Mouse (Mus musculus) gastrocnemius, adult 2 months (tissue): Measurements from ENCODE around the gene Chst3. TPM values are rescaled to one million over a fixed set of nuclear protein-coding genes. Genes with fewer than 3 reads are reported as not detected.

Experiments
- DNase-seq: peaks from one replicate; pipeline ENCODE4 v3.0.0; 2022
- H3K27ac ChIP-seq: fragments of 200-600 bp; 2 replicates; pipeline ENCODE4 v1.8.1; 2022; ENCODE audit warnings: mild to moderate bottlenecking
- H3K4me3 ChIP-seq: fragments of 200-600 bp; 2 replicates; pipeline ENCODE4 v1.8.1; 2022; ENCODE audit warnings: mild to moderate bottlenecking, moderate library complexity
- CTCF ChIP-seq: fragments of 200-600 bp; IDR thresholded peaks from 2 replicates; pipeline ENCODE4 v1.8.1; 2022; ENCODE audit warnings: antibody characterized with exemption, mild to moderate bottlenecking, moderate library complexity
- intact Hi-C: fragments of 180-260 bp; cut with DNase I; formaldehyde crosslinking; loops from one replicate; pipeline ENCODE4 v1.15.1; 2025
- long read RNA-seq, 2 experiments: library from polyadenylated mRNA; stranded (forward); transcript quantifications; one replicate each; pipeline ENCODE4 v2.0.0; 2021
- total RNA-seq, 2 experiments: library from RNA; stranded (reverse); gene quantifications; 2 replicates each; pipeline ENCODE4 v1.2.3; 2021

Gene Chst3
- under 1 TPM; 0.23 to 0.64 TPM for total RNA-seq
- long read RNA-seq, experiment 1, partial matches to known transcripts = 0 of 1 reads
- long read RNA-seq, experiment 1, other reads (novel, unspliced or antisense) = 1 of 1 reads
- long read RNA-seq, experiment 2 = 0 reads

DNA sequence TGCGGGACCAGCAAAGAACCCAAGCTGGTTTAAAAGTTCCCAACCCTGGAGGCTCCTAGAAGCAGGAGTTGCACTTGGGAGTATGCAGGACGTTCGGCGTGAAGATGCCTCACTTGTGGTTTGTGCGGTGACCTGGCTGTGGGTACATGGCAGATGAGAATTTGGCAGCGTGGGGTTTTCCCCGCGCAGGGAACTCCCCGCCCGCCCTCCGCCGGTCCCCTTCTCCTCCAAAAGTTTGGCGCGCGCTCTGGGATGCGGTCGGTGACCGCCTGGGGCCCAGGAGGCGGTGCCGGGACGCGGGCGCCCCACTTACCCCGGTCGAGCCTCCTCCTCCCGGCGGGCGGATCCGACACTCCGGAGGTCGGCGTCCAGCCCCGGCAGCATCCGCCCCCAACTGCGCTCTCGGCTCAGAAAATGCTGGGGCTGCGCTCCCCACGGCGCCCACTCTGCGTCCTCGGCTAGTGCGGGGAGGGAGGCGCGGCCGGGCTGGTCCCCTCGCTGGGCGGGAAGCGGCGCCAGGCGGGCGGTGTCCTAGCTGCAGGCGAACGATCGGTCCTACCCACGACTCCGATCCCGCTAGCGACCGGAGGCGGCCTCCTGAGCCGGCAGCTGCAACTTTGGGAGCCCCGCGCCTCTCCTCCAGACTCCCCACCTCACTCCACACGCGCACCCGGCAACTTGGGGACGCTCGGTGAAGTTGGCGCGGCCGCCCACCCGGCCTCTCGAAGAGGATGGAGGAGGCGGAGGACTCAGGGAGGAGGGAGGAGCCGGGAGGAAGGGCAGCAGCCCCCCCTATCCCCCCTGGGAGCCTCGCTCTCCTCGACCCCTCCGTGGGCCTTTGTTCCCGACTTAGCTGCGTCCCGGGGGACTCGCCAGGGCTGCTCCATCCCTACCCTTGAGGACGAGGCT, at the start of gene Chst3:
Gene Chst3, minus strand, starts transcription at position 670 of the 909 bp plus-strand sequence.
- H3K27ac ChIP-seq = peak within 1 kb of the TSS; percentile 76
- peak; percentile 73 for DNase-seq
- peak; percentile 24; the same call in 1 of the 2 replicates for TF ChIP-seq CTCF
- peak within 1 kb of the TSS; percentile 86 for H3K4me3 ChIP-seq
- intact Hi-C loops = no loop called here

DNA sequence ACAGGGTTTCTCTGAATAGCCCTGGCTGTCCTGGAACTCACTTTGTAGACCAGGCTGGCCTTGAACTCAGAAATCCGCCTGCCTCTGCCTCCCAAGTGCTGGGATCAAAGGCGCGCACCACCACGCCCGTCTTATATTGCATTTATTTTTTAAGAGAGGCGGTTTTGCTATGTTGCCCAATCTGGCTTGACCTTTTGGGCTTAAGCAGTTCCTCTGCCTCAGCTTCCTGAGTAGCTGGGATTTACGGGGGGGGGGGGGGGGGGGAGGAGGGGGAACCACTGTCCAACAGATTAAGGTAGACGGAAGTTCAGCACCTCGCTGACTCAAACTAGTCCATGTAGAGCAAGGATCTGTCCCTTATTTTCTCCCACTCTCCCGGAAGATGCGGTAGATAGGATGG, 49.7 kb upstream of the Chst3 start:
- no peak for DNase-seq
- Histone ChIP-seq H3K4me3 (peak overlapping the region; percentile 59), H3K27ac (peak overlapping the region; percentile 93)
- intact Hi-C loops = no loop called here
- no peak for TF ChIP-seq CTCF

DNA sequence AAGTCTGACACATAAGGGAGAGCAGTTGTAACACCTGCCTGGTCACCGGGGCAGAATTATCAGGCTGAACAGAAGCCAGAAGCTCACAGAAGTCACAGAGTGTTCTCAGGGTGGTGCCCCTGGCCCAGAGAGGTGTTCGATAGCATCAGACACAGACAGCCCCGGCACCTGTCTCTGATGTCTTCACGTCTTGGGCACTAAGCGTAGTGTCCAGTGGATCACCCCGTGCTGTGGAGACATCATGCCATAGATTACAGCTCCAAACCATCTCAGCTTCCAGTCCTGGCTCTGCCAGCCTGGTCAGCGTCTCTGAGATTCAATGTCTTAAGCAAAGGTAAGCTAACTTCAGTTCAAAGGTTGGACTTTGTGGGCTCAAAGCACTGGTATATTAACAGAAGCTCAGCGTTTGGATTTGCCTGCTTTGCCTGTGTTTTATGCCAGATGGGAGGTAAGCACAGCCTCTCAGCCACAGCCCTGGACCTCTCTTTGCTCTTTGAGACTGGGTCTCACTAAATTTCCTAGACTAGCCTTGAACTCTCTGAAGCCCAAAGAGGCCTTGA, 47.9 kb upstream of the Chst3 start:
- peak; percentile 79 for DNase-seq
- Histone ChIP-seq H3K4me3 (peak overlapping the region; percentile 65), H3K27ac (peak overlapping the region; percentile 89)
- intact Hi-C loops = no loop called here
- TF ChIP-seq CTCF = no peak

DNA sequence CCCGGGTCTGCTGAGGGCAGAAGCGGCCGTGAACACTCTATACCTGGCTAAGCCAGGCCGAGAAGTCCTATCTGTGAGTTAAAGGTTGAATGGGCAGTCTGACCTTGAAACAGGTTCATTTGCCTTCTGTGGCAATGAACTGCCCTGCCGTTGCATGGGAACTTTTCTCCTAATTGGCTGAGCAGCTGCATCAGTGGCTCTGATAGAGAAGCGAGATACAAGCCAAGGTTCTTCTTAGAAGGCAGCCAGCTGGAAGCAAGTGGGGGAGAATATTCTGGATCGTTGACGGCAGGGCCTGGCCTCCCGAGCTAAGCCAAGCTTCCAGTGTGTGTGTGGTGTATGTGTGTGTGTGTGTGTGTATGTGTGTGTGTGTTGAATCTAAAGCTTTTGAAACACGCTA, 46.2 kb upstream of the Chst3 start:
- Histone ChIP-seq H3K4me3 (no peak overlapping the region), H3K27ac (peak overlapping the region; percentile 72)
- TF ChIP-seq CTCF = no peak
- intact Hi-C loops = no loop called here
- DNase-seq = peak; percentile 75

DNA sequence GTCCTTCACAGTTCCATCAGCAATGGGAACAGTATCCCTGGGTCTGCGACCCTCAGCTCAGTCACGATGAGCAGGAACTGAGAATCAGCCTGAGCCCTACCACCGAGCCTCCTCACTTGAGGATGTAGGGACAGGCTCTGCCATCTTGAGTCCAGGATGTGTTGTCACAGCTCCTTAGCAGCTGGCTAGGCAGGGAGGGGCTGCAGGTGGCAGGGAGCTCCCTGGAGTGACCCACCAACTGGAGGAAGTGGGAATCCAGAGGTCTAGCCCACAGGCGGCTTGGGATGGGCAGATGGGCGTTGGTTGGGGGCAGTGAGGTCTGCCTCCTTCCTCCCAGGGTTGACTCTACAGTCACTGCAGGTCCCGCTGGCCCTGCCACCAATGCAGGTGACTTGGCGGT, 44.3 kb upstream of the Chst3 start:
- intact Hi-C loops = no loop called here
- peak; percentile 27 for DNase-seq
- H3K27ac ChIP-seq = peak overlapping the region; percentile 16; the same call in 1 of the 2 replicates
- no peak overlapping the region for H3K4me3 ChIP-seq
- TF ChIP-seq CTCF = no peak

DNA sequence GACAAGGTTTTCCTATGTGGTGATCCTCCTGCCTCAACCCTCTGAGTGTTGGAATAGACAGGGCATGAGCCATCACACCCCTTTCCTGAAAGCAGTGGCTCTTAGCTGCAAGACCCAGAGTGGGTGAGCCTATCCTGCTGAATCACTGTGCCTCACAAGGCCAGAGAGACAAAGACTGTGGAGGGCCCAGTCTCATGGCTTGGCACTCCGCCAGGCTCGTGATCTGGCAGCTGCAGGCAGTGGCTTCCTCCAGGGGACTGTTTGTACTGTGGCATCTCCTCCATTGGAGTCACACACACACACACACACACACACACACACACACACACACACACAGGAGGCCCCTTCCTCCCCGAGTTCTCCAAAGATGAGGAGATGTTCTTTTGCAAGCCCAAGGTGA, 43.3 kb upstream of the Chst3 start:
- intact Hi-C loops = no loop called here
- DNase-seq = peak; percentile 89
- TF ChIP-seq CTCF = no peak
- Histone ChIP-seq H3K27ac (peak overlapping the region; percentile 48), H3K4me3 (no peak overlapping the region)

DNA sequence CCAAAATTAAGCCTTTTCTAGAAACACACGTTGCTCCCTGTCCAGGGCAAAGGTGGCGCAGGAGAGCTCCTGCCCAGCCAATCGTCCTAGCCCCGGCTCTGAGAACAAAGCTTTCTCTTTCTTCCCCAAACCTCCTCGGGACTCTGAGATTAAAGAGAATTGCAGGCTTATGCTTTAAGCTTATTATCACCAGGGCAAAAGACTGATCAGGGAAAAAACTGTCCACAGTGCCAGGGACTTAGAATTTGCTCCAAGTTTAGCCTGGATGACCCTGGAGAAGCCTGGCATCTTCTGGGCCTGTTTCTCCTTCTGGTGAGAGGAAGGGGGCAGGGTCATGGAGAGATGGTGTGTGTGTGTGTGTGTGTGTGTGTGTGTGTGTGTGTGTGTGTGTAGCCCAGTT, 42.5 kb upstream of the Chst3 start:
- Histone ChIP-seq H3K27ac (peak overlapping the region; percentile 24; the same call in 1 of the 2 replicates), H3K4me3 (no peak overlapping the region)
- intact Hi-C loops = no loop called here
- no peak for TF ChIP-seq CTCF
- no peak for DNase-seq

DNA sequence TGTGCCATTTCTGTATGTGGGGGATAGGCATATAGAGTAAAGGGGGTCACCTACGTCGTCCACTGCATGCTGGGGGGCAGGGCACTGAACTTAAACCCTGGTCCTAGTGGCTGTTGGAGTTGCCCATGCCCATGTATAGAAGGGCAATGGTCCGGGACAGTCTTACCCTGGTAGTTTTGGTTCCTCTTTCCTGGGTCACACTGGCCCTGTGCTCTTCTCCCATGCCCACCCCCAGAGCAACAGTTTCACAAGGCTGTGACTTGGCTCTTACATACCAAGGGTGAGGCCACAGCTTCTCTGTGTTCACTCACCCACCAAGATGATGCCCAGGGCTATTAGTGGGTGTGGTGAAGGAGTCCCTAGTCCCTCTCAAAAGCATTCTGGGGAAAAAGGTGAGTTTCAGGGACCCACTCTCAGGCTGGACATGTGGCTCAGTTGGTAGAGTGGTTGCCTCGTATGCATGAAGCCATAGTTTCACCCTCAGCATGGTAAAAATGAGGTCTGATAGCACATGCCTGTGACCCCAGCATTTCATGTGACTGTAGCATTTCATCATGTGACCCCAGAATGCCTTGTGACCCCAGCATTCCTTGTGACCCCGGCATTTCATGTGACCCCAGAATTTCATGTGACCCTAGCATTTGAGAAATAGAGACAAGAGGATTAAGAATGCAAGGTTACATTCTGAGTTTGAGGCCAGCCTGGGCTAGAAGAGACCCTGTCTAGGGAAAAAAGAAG, 41.7 kb upstream of the Chst3 start:
- TF ChIP-seq CTCF = no peak
- intact Hi-C loops = no loop called here
- no peak for DNase-seq
- no peak overlapping the region for H3K4me3 ChIP-seq
- no peak overlapping the region; the same call in 1 of the 2 replicates for H3K27ac ChIP-seq

DNA sequence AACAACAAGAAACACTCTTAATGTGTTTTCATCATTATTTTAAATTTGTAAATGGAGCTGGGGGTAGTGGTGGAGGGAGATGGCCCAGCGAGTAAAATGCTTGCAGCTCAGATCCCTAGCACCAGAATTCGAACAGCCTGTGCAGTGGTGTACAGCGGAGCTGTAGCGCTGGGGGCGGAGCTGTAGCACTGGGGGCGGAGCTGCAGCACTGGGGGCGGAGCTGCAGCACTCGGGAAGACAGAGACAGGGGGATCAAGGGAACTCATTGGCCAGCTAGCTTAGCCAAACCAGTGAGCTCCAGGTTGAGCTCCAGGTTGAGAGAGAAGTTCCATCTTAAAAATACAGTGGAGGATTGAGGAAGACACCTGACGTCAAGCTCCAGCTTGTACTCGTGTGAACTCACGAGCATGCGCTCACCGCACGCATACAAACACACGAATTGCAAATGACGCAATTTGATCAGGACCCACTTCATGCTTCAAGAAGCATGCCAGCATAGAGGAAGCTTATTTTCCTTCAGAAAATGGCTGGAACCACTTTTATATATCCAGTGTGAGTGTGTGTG, 38.3 kb upstream of the Chst3 start:
- no peak for TF ChIP-seq CTCF
- Histone ChIP-seq H3K4me3 (no peak overlapping the region), H3K27ac (no peak overlapping the region)
- DNase-seq = no peak
- intact Hi-C loops = loop anchor here (10.0 kb wide), 1 partner anchor 363 kb away; no protein-coding TSS in a partner anchor

DNA sequence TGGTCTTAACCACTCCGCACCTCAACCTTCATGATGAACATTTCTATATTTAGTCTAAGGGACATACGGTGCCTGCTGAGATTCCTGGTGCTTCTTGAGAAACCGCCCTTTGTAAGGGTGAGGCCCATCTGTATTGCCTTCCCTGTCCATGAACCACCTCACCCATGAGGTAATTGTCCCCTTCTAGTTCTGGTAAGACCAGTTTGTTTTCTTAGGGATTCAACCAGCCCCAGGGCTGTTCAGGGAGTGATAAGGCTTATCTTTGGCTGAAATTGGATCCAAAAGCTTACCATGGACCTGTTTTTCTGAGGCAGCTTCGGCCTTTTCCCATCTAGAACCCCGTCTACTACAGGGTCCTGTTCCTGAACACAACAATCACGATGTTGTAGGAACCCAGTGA, 37.0 kb upstream of the Chst3 start:
- Histone ChIP-seq H3K27ac (no peak overlapping the region), H3K4me3 (no peak overlapping the region)
- DNase-seq = no peak
- no peak for TF ChIP-seq CTCF
- intact Hi-C loops = loop anchor here (10.0 kb wide), 1 partner anchor 361 kb away; no protein-coding TSS in a partner anchor

DNA sequence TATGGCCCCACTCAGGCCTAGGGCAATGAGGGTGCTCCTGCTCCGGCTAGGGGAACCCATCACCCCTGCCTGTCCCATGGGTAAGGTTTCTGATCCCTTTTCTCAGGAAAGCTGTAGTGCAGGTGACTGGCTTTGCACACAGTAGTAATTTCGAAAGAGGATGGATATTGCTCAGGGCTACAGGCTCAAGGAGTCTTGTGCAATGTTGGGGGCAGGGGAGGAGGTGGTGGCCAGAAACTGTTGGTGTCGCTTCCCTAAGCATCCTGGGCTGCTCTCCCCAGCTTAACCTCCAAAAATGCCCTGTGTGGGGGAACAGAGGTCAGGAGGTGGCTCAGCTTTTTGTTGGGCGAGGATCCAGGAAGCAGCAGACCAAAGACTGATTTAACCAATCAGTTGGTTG, 33.5 kb upstream of the Chst3 start:
- intact Hi-C loops = loop anchor here (10.0 kb wide), 1 partner anchor 358 kb away; no protein-coding TSS in a partner anchor
- Histone ChIP-seq H3K4me3 (no peak overlapping the region), H3K27ac (no peak overlapping the region)
- DNase-seq = no peak
- TF ChIP-seq CTCF = no peak

DNA sequence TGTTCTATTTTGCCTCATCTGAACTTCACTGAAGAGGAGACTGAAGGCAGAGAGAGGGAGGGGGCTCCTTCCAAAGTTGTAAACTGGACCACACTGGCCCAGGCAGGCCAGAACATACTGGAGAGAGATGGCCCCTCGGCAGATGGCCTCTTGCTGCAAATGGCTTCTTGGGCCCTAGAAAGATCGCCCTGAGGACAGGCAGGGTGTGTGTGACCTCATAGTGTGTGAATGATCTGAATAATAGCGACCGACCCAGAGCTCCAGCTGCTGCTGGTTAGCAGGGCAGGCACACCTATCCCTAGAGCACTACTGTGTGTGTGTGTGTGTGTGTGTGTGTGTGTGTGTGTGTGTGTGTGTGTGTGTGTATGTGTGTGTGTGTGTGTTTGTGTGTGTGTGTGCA, 33.1 kb upstream of the Chst3 start:
- Histone ChIP-seq H3K27ac (no peak overlapping the region), H3K4me3 (no peak overlapping the region)
- no peak for DNase-seq
- TF ChIP-seq CTCF = no peak
- intact Hi-C loops = loop anchor here (10.0 kb wide), 1 partner anchor 357 kb away; no protein-coding TSS in a partner anchor
